Mouse (Mus musculus) heart, postnatal 0 days (tissue): Measurements from ENCODE around the gene Urad.

ENCODE experiments used
- CTCF ChIP-seq: IDR thresholded peaks from 2 replicates; pipeline ENCODE4 v1.5.1; 2016; ENCODE audit warnings: antibody characterized with exemption, control low read depth, low read depth
- EP300 ChIP-seq: IDR thresholded peaks from 2 replicates; pipeline ENCODE4 v1.6.1; 2016; ENCODE audit warnings: antibody characterized with exemption, low read depth

DNA sequence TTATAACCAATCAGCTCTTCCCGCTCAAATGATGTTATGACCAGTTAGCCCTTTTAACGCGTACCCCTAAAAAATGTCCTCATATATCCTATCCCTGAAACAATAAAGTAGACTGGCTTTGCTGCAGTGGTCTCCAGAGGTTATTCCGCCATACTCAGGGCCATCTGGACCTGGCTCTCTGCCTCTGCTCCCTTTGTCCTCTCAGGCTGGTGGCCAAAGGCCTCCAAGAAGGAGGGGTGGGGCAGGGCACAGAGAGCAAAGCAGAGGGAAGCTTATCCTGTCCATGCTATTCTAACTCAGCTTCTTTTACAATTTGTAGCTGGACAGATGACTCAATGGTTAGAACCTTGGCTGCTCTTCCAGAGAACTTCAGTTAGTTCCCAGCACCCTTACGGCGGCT, 46.0 kb upstream of the Urad start:
- TF ChIP-seq CTCF (no peak), EP300 (no peak)
